Mouse (Mus musculus): Measurements from ENCODE around the gene Scamp2.

DNA sequence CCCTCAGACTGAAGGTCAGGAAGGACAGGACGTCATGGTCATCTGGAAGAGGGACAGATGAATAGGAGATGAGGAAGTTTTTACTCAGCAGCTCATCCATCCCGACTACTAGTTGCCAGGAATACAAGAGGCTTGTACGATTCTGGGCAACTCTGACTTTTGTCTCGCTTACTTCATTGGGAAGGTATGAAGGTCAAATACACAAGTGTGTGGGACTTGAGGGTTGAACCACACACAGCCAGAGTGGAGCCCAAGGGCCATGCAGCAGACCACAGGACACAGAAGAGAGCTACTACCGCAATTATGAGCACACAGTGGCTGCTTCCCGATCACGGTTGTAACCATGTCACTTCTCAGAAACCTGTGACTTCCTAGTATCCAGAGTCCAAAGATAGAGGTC is 51.8 kb downstream of the Scamp2 start:
- no peak for TF ChIP-seq ZNF384 (IDR thresholded peaks at IDR 0.05; ENCODE audit: low read depth, low read length)
- no peak for TF ChIP-seq MAFK (IDR thresholded peaks at IDR 0.05; ENCODE audit: insufficient read depth, low read depth, low read length)
- no peak for TF ChIP-seq ZC3H11A (IDR thresholded peaks at IDR 0.05; ENCODE audit: borderline replicate concordance, low read depth, low read length)
- TF ChIP-seq CHD2 (IDR thresholded peaks at IDR 0.05; ENCODE audit: low read depth, low read length): no peak
- no peak for TF ChIP-seq HCFC1 (IDR thresholded peaks at IDR 0.05; ENCODE audit: borderline replicate concordance, insufficient read depth, low read length)

Measured in ES-E14 (cell line).